Mouse (Mus musculus) lung, postnatal 10 days (tissue): ENCODE data around the gene Commd1.
A peak's percentile ranks its signal among the peaks of the same experiment; 100 is the strongest.

ENCODE experiments used
- DNase-seq: peaks from one replicate; pipeline ENCODE4 v3.0.0; 2021

The Commd1 gene

GRCm38 (mm10) chr11:22882926-22883325 is 99.3 kb downstream of the Commd1 start:
- DNase-seq: no peak

- DNase-seq: no peak
Measured at GRCm38 (mm10) chr11:22880383-22881172, 101.6 kb downstream of the Commd1 start.

- no peak for DNase-seq
Measured at GRCm38 (mm10) chr11:22879645-22880044, 102.5 kb downstream of the Commd1 start.

DNA sequence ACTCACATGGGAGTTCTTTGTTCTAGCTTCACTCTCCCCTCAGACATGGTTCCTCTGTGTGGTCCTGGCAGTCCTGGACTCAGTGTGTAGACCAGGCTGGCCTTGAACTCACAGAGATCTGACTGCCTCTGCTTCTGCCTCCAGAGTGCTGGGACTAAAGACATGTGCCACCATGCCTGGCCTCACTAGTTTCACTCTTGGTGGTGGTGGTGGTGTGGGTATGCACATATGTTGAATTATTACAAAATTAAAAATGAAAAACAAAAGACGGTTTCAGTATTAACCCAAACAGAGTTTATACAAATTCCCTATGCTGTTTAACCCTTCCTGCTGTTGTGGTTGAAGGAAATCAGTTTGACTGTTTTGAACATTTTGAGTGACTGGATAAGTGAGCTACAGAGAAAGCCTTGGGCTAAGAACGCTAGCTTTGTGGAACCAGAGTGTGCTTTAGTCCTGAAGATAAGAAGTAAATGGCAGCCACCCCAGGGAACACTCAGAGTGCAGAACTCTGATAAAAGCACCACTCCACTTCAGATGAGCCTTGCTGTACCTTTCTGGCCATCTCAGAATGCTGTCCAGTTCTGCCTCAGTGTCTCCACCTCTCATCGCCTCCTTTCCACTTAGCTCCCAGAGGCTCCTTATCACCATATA is 105.4 kb downstream of the Commd1 start:
- DNase-seq: no peak

DNA sequence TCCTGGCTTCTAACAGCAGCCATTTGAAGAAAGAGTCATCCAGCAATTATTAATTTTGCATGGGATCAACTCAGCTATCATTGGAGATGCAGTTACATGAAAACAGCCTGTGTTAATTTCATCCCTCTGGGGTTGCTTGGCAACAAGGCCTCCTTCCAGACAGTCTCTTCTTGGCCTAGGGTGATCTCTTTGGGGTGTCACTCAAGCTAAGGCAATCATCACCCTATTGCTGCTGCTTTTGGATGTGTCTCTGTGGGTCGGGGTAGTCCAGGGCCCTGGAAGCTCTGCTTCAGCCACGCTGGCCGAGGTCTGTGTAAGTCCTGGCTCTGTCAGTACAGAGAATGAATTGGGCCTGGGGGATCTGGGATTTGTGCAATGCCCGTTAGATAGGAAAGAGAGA is 106.9 kb downstream of the Commd1 start:
- DNase-seq: no peak

DNA sequence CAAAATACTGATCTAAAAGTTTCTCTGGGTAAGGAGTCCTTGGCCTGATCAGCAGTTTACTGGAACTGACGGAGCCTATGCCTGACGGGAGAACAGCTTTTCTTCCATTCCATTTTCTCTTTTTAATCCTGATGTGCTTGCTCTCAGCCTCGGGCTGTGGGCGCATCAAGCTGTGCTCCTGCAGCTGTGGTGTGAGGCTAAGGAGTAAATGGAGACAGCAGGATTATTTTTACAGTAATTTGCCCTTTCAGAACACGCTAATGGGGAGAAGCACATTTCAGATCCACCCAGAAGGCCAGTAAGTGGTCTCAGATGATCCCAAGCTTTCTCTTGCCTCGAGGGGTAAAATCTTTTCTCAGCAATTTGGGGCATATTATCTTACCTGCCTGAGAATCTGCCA is 107.4 kb downstream of the Commd1 start:
- DNase-seq: no peak

- DNase-seq: peak; percentile 60
Measured at GRCm38 (mm10) chr11:22873383-22873782, 108.8 kb downstream of the Commd1 start.

DNA sequence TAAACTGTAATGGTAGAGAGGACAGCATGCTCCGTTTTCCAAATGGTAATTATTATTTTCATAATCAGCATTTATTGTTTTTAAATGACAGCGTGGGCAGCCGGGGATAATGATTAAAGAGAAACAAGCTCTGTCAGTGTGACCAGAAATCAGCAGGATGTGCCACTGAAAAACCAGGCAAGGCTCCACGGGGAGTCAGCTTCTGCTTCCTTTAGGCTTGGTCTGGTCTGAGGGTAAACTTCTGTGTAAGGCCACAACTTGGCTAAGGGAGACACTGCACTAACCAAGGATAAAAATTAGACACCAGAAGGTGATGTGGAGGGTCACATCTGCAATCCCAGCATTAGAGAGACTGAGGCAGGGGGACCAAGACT is 109.9 kb downstream of the Commd1 start:
- DNase-seq: no peak

DNA sequence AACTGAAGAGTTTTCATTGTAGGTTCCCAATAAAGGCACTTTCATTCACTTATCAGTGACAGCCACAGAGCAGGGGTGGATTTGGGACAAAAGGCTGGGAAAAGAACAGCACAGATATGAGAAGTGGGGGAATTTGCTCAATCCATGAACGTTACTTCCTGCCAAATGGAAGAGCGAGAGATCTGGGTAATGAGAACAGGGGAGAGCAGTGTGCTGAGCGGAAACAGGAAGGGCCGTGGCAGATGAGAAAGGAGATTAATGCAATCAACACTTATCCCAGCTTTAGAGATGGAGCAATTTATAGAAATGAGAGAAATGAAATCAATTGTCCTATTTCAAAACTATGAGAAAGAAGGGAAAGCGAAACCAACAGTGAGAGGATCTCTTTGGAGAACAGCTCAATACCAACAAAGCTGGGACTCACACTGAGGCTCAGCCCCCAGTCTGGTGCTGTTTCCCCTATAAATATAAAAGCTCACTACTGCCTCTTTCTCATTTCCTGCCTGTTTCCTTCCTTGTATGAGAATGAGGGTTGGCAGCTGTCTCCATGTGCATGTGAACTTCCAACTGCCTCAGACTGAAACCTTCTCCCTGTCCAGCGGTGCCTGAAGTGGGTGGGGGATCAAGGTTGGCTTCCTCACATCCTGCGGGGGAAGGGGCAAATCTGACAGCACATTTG is 110.4 kb downstream of the Commd1 start:
- peak; percentile 47 for DNase-seq

- DNase-seq: no peak
Measured at GRCm38 (mm10) chr11:22868582-22868981, 113.6 kb downstream of the Commd1 start.

- DNase-seq: no peak
Measured at GRCm38 (mm10) chr11:22867691-22868090, 114.5 kb downstream of the Commd1 start.

DNA sequence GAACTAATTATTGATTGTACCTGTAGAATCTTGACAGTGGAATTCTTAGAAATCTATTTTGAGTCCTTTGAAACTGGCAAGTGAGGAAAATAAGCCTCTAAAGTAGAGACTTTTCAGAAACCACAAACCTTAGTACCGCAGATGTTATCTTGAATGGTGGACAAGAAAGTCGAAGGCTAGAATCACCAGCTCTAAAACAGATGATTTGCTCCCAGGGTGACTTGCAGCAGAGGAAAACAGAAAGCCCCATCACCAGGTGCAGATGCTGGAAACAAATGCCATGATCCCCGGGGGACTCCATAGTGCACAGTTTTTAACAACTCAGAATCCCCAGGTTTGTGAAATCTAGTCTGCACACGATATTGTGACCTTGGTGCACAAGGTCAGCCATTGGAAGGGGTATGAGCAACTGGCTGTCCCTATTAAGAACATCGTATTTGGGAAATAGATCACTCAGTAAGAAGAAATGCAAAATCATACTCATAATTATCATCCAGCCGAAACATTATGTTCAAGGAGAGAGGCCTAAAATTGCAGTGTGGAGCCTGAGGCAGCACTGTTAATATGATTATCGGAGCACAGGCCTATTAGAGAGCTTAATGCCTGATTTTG is 116.4 kb downstream of the Commd1 start:
- no peak for DNase-seq

DNA sequence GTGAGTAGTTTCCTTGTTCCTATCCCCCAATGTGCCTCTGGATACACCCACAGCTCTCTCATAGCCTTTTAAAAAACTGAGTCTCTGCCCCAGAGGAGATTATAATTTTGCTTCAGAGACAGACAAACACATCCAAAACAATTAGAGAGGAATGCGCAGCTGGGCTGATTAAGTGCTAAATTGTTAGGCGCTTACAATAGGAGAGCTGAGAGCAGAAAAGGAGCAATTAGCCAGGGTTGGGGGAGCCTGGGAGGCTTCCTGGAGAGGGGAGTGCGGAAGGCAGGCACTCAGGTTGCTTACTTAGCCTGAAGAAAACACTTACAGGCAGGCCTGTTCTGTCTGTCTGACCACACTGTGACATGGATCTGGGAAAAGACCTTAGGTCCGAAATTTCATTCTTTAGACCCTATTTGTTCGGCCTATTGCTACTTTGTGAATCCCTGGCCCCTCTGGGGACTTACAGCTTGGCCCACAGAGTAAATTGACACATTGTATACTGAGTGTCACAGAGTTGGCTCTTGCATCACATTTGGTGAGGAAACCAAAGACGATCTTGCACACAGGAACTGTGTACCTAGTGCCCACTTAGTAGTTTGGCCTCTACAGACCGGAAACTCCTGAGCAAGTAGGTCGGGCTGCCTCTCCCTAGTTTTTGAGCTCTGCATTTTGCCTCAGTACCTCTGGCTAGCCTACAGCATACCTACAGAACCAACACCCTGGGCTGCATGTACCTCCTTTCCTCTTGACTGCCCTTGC is 117.7 kb downstream of the Commd1 start:
- no peak for DNase-seq

- no peak for DNase-seq
Measured at GRCm38 (mm10) chr11:22863581-22863980, 118.6 kb downstream of the Commd1 start.

DNA sequence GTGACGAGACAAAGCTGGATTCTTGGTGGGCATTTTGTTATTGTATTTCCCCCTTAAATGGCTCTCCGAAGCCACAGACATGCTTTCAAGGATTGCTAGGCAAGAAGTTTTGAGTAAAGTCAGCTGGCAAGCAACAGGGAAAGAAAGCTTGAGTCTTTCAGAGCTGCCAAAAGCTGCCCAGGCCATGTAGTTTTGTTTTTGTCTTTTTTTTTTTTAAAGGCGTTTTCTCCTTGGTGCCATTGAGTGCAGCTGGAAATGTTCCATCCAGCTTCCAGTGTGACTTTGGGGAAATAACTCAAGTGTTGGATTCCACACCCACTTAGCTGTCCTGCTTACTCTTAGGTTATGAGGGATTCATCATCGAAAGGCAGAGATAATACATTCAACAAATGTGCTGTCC is 120.9 kb downstream of the Commd1 start:
- DNase-seq: peak; percentile 39

- DNase-seq: peak; percentile 70
Measured at GRCm38 (mm10) chr11:22860335-22861227, 121.6 kb downstream of the Commd1 start, which contains the start of gene B3gnt2. Gene B3gnt2, minus strand, starts transcription at chr11:22860961.

DNA sequence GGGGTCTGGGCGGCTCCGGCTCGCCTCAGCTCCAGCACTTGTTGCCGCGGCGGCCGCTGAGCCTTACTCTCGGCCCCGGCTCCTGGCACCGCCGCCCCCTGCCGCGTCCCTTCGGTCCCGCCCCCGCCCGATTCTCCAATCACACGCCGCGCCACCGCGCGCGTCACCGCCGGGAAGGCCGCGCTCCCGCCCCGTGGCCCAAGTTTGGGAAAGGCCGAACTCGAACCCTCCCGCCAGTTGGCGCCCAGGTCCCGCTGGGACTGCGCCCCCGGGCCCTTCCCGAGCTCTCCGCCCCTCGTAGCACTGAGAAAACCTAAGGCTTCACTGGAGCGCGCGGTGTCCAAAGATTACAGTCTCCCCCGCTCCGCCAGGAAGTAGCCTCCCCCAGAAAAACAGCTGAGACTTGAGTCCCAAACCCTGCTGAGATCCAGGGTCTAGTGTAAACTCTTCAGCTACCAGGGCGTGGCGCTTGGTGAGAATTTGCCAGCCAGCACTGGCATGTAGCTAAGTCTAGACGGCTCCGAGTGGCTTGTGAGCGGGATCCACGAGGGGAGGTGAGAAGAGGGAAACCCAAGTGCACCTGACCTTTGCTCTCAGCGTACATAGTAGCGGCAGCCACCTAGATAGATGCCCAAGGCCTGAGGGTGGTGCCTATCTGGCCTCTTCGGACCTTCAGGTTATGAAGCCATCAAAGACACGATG is 122.4 kb downstream of the Commd1 start:
- peak; percentile 94 for DNase-seq

DNA sequence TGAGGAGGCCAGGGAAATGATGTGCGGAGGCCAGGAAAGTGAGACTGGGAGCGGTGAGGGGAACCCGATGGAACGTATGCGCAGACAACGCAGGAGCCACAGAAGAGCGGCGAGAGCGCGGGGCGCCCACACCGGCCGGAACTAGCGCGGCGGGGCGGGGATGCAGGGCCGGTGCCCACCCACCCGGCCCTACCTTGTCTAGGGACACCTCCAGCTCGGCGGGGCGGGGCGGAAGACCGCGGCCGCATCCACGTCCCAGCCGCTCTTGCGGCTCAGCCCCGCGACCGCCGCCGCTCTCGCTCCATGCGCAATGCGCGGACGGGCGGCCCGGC is 122.9 kb downstream of the Commd1 start:
- no peak for DNase-seq

DNA sequence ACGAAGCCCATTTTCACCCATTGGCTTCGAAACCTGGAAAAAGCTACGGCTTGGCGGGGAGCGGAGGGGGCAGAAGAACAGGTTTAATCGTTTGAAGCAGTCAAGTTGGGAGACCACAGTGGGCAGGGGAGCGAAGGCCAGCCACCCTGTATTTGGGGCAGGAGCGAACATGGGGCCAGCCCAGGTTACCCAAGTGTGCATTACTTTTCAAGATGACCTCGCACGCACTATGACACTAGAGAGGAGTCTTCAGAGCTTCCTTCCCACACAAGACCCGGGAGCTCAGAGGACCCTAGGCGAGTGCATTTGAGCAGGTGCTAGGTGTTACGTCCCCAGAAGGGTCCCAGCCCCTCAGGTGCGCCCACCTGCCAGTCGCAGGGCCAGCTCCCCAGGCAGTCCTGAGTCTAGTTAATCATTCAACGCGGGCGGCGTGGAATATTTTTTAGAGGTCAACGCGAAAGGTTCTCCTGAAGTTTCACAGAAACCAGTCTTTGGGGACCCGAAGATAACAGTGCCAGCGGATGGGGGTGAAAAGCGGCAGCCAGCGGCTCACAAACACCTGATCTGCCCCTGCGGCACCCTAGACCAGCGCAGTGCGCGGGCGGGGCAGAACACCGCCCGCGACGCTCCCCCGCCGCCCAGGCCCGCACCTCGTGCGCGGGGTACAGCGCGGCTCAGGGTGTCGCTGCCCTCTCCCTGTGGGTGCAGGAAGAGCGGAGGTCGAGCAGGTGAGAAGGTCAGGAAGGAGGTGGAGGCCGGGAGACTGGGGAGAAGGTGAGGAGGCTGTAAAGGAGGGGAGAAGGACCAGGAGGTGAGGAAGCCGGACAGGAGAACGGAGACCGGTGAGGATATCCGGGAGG is 123.5 kb downstream of the Commd1 start:
- DNase-seq: peak; percentile 33
